Mouse (Mus musculus) spleen, adult 2 months (tissue): ENCODE measurements around the gene Ppara.

ENCODE experiments used
- CTCF ChIP-seq: fragments of 200-500 bp; IDR thresholded peaks from 2 replicates; pipeline ENCODE4 v1.5.1; 2011; ENCODE audit warnings: mild to moderate bottlenecking, inconsistent platforms; ENCODE audit not compliant: insufficient read depth, insufficient read length, insufficient replicate concordance; ENCODE audit errors: extremely low read depth
- POLR2A ChIP-seq: fragments of 200-500 bp; IDR thresholded peaks from 2 replicates; pipeline ENCODE4 v1.6.1; 2011; ENCODE audit warnings: low read depth, low read length, inconsistent platforms

GRCm38 (mm10) chr15:85735836-85736190, 1.0 kb downstream of the Ppara start:
- TF ChIP-seq POLR2A = no peak
- TF ChIP-seq CTCF = no peak
